Mouse (Mus musculus) G1E (cell line): ENCODE measurements around the gene Lacc1. TPM values are rescaled to one million over a fixed set of nuclear protein-coding genes. Genes with fewer than 3 reads are reported as not detected.

Source experiments
- ATAC-seq: 2 replicates; pipeline ENCODE4 v1.8.0; 2016; ENCODE audit warnings: mild to moderate bottlenecking; ENCODE audit not compliant: insufficient number of reproducible peaks, poor library complexity, low FRiP score, severe bottlenecking; ENCODE audit errors: extremely low read depth
- DNase-seq: peaks from one replicate; pipeline ENCODE4 v3.0.0; 2012; ENCODE audit warnings: low spot score
- H3K27me3 ChIP-seq: 2 replicates; pipeline ENCODE4 v1.6.1; 2012; ENCODE audit warnings: mild to moderate bottlenecking, low read length, inconsistent platforms; ENCODE audit not compliant: insufficient read depth
- H3K36me3 ChIP-seq: replicated peaks from 2 replicates; pipeline ENCODE3; 2012; ENCODE audit warnings: mild to moderate bottlenecking, inconsistent platforms
- H3K4me1 ChIP-seq: 2 replicates; pipeline ENCODE4 v1.6.1; 2012; ENCODE audit warnings: low read depth, low read length, inconsistent platforms, mixed read lengths; ENCODE audit not compliant: insufficient read depth
- H3K4me3 ChIP-seq: 2 replicates; pipeline ENCODE4 v1.5.1; 2012; ENCODE audit warnings: low read depth, mild to moderate bottlenecking, inconsistent platforms, low read length, moderate library complexity, mixed read lengths
- H3K9me3 ChIP-seq: replicated peaks from 2 replicates; pipeline ENCODE4 v1.6.1; 2012; ENCODE audit warnings: inconsistent platforms
- CTCF ChIP-seq: IDR thresholded peaks from 2 replicates; pipeline ENCODE4 v1.5.1; 2012; ENCODE audit warnings: low read depth, low read length, inconsistent platforms, mixed read lengths
- GATA1 ChIP-seq: IDR thresholded peaks from 2 replicates; pipeline ENCODE4 v1.6.1; 2012; ENCODE audit warnings: borderline replicate concordance, low read length, inconsistent platforms, mixed read lengths
- GATA2 ChIP-seq: IDR thresholded peaks from 2 replicates; pipeline ENCODE4 v1.6.1; 2012; ENCODE audit warnings: low read depth, low read length, inconsistent platforms, borderline replicate concordance
- POLR2AphosphoS5 ChIP-seq: IDR thresholded peaks from 2 replicates; pipeline ENCODE4 v1.6.1; 2012; ENCODE audit warnings: low read depth, low read length, inconsistent platforms; ENCODE audit not compliant: insufficient replicate concordance
- TAL1 ChIP-seq: conservative IDR thresholded peaks from 2 replicates; pipeline ENCODE4 v1.6.1; 2012; ENCODE audit warnings: low read depth, low read length, inconsistent platforms, mixed read lengths
- polyA plus RNA-seq: library from polyadenylated mRNA; stranded (reverse); fragments of >175 nt; gene quantifications from 2 replicates; pipeline ENCODE4 v1.2.3, GENCODE M21; 2012
- total RNA-seq, 2 experiments: library from RNA; stranded (forward) in 1 of 2; stranded (reverse) in 1 of 2; fragments of 200-1000 nt in 1 of 2; fragments of >200 nt in 1 of 2; fragmentation: Nextera tagmentation in 1 of 2; gene quantifications; 2 replicates each; pipeline ENCODE4 v1.2.3; 2014 to 2017

Lacc1 gene
- total and polyA plus RNA-seq, 3 experiments = not detected

DNA sequence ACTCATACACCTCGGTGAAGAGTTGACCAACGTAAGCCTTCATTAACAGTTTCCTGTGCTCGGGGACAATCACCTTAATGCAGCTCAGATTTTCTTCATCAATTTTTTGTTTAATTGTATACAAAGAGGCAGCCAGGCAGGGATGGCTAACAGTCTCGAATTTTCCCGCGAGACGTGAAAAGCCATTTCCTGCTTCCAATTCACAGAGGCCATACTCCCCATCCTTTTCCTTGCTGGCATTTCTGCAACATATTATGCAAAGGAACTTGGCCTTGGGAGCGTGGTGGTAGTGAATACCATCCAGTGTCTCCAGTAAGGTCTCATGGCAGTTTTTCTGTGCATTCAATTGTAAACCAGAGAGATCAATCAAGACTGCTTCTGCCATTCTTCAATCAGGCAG is 1.7 kb downstream of the Lacc1 start:
- TF ChIP-seq CTCF = no peak
- TF ChIP-seq TAL1 = no peak
- TF ChIP-seq POLR2AphosphoS5 = no peak
- no peak for TF ChIP-seq GATA1
- no peak for TF ChIP-seq GATA2
- no peak for ATAC-seq
- Histone ChIP-seq H3K4me3 (no peak overlapping the region), H3K36me3 (no peaks in the 10 kb centered on the region), H3K9me3 (peaks cover 13% of the 10 kb centered on the region), H3K4me1 (no peaks in the 10 kb centered on the region), H3K27me3 (no peaks in the 10 kb centered on the region)
- DNase-seq = no peak

GRCm38 (mm10) chr14:77034175-77034915 is 2.4 kb downstream of the Lacc1 start:
- no peak for TF ChIP-seq CTCF
- TF ChIP-seq TAL1 = no peak
- Histone ChIP-seq H3K9me3 (peaks cover 13% of the 10 kb centered on the region), H3K4me1 (no peaks in the 10 kb centered on the region), H3K27me3 (no peaks in the 10 kb centered on the region), H3K4me3 (no peak overlapping the region), H3K36me3 (no peaks in the 10 kb centered on the region)
- ATAC-seq = no peak
- no peak for DNase-seq

DNA sequence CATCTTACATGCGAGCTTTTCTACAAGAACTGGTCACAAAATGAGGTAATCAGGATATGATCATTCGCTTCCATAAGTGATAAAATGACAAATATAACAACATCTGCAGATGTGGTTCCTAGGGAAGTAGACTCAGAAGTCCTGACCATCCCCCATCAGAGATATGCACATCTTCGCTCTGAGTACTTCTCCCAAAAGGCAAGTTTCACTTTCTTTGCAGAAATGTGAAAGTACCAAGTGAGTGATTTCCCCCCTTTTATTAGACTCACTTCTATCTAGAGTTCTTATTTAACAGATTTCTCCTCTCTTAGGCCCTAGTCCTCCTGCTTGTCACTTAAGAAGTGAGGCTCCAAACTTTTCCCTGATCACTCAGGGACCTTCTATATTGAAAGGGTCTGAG is 3.3 kb downstream of the Lacc1 start:
- Histone ChIP-seq H3K27me3 (no peaks in the 10 kb centered on the region), H3K4me3 (no peak overlapping the region), H3K9me3 (peaks cover 13% of the 10 kb centered on the region), H3K36me3 (no peaks in the 10 kb centered on the region), H3K4me1 (no peaks in the 10 kb centered on the region)
- DNase-seq = no peak
- TF ChIP-seq GATA1 = no peak
- TF ChIP-seq GATA2 = no peak
- no peak for TF ChIP-seq TAL1
- no peak for TF ChIP-seq POLR2AphosphoS5
- TF ChIP-seq CTCF = no peak
- no peak for ATAC-seq

DNA sequence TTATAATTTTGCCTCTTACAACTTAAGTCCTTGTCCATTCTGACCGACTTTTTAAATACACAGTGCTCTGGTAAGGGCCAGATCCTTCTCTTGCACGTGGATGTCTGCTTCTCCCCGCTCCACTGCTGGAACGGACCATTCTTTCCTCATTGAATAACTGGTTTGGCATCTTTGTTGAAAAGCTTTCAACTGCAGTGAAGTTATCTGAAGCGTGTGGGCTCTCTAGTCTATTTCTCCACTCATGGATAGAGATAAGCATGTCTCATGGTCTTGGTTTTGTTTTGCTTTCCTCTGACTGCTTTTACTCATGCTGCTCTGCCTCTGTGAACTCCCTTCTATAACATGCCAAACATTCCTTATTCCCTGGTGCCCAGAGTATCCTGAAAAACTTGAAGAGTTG is 4.3 kb downstream of the Lacc1 start:
- H3K36me3 ChIP-seq = no peaks in the 10 kb centered on the region
- peaks cover 13% of the 10 kb centered on the region for H3K9me3 ChIP-seq
- no peaks in the 10 kb centered on the region for H3K27me3 ChIP-seq
- no peak for ATAC-seq
- no peaks in the 10 kb centered on the region for H3K4me1 ChIP-seq
- H3K4me3 ChIP-seq = no peak overlapping the region
- no peak for TF ChIP-seq CTCF
- TF ChIP-seq GATA1 = no peak
- no peak for TF ChIP-seq TAL1
- TF ChIP-seq POLR2AphosphoS5 = no peak
- no peak for TF ChIP-seq GATA2
- DNase-seq = no peak

- ATAC-seq (no peak), DNase-seq (no peak)
- H3K4me3 ChIP-seq = no peak overlapping the region
- TF ChIP-seq TAL1 = no peak
- no peak for TF ChIP-seq GATA2
- TF ChIP-seq CTCF = no peak
- no peak for TF ChIP-seq POLR2AphosphoS5
- no peak for TF ChIP-seq GATA1
- H3K9me3 ChIP-seq = peaks cover 5% of the 10 kb centered on the region; the same call in 1 of the 2 replicates
- no peaks in the 10 kb centered on the region for H3K4me1 ChIP-seq
- H3K36me3 ChIP-seq = no peaks in the 10 kb centered on the region
- H3K27me3 ChIP-seq = no peaks in the 10 kb centered on the region
These were observed 5.9 kb downstream of the Lacc1 start for GRCm38 (mm10) chr14:77030808-77031207.

DNA sequence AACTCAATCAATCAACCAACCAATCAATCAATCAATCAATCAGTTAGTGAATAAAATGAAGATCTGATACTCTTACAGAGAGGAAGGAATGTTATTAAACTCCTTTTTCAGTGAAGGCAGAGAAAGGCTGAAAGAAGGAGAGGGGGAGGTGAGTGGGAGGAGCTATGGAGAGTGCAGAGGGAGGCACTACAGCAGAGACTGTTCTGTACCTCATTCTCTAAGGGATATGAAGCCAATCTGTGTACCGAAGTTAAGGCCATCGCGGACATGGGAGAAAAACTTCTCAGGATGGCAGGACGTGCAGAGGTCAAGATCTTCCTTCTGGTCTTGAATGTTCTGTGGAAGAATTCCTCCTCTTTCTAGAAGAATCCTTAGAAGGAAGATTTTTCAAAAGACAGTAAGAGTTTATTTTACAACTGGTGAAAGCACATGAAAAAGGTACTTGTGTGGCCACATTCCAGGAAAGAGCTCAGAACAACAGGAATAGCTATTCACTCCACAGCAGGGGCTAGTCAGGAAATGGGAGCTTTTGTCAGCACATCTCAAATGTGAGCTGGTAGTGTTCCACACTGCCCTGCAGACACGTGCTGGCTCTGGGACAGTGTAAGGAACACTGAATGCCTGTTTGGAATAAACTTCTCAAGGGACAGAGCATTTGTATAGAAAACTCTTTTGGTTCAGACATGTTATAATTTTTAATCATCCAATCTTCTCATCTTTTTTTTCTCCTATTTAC is 7.2 kb downstream of the Lacc1 start:
- TF ChIP-seq POLR2AphosphoS5 = no peak
- TF ChIP-seq TAL1 = no peak
- TF ChIP-seq GATA1 = no peak
- no peak for TF ChIP-seq CTCF
- TF ChIP-seq GATA2 = no peak
- DNase-seq = no peak
- no peaks in the 10 kb centered on the region for H3K27me3 ChIP-seq
- no peak overlapping the region for H3K4me3 ChIP-seq
- ATAC-seq = no peak
- H3K36me3 ChIP-seq = no peaks in the 10 kb centered on the region
- H3K9me3 ChIP-seq = peaks cover 5% of the 10 kb centered on the region; the same call in 1 of the 2 replicates
- H3K4me1 ChIP-seq = no peaks in the 10 kb centered on the region
